Mouse (Mus musculus) lung, postnatal 0 days (tissue): ENCODE data around the gene Insl5. TPM values are rescaled to one million over a fixed set of nuclear protein-coding genes. Genes with fewer than 3 reads are reported as not detected.

Source experiments
- ATAC-seq: fragments of 200-750 bp; cut with Nextera tagmentation; 2 replicates; pipeline ENCODE4 v1.8.0; 2017; ENCODE audit warnings: moderate library complexity
- DNase-seq: peaks from one replicate; pipeline ENCODE4 v3.0.0-alpha.2; 2016; ENCODE audit warnings: low spot score
- H3K27ac ChIP-seq: fragments of 300-500 bp; sonication (generic); 2 replicates; pipeline ENCODE4 v1.5.1; 2014; ENCODE audit warnings: antibody characterized with exemption, mild to moderate bottlenecking, low read length, mixed read lengths
- H3K27me3 ChIP-seq: fragments of 300-500 bp; sonication (generic); replicated peaks from 2 replicates; pipeline ENCODE4 v1.6.1; 2014; ENCODE audit warnings: low read length, mixed read lengths; ENCODE audit not compliant: insufficient read depth
- H3K36me3 ChIP-seq: fragments of 300-500 bp; sonication (generic); 2 replicates; pipeline ENCODE4 v1.6.1; 2014; ENCODE audit warnings: low read length, mixed read lengths; ENCODE audit not compliant: insufficient read depth
- H3K4me1 ChIP-seq: fragments of 300-500 bp; sonication (generic); 2 replicates; pipeline ENCODE4 v1.6.1; 2014; ENCODE audit warnings: antibody characterized with exemption, low read depth, low read length, mixed read lengths; ENCODE audit not compliant: insufficient read depth
- H3K4me2 ChIP-seq: fragments of 300-500 bp; sonication (generic); replicated peaks from 2 replicates; pipeline ENCODE4 v1.6.1; 2014; ENCODE audit warnings: low read depth, mild to moderate bottlenecking, low read length, moderate library complexity, mixed read lengths
- H3K4me3 ChIP-seq: fragments of 300-500 bp; sonication (generic); 2 replicates; pipeline ENCODE4 v1.5.1; 2014; ENCODE audit warnings: low read depth, low read length
- H3K9ac ChIP-seq: fragments of 300-500 bp; sonication (generic); replicated peaks from 2 replicates; pipeline ENCODE4 v1.6.1; 2014; ENCODE audit warnings: low read depth, mild to moderate bottlenecking
- H3K9me3 ChIP-seq: fragments of 300-500 bp; sonication (generic); 2 replicates; pipeline ENCODE4 v1.6.1; 2016; ENCODE audit warnings: low read length, mixed read lengths
- CTCF ChIP-seq: IDR thresholded peaks from 2 replicates; pipeline ENCODE4 v1.5.1; 2016; ENCODE audit warnings: antibody characterized with exemption, mild to moderate bottlenecking
- EP300 ChIP-seq: IDR thresholded peaks from 2 replicates; pipeline ENCODE4 v1.6.1; 2016; ENCODE audit warnings: antibody characterized with exemption, mild to moderate bottlenecking, control low read depth
- WGBS: fragments of 180-500 bp; shearing (Covaris S2); extraction: QIAGEN DNeasy Blood & Tissue Kit; methylation state at CpG from one replicate; pipeline ENCODE4 v1.1.7; 2014; 5-methylcytosine and 5-hydroxymethylcytosine counted together
- polyA plus RNA-seq: library from polyadenylated mRNA; unstranded; fragments of >200 nt; fragmentation: Nextera tagmentation; extraction: Ambion mirVana; gene quantifications from 2 replicates; pipeline ENCODE4 v1.2.1, GENCODE M21; 2015

The Insl5 gene
- polyA plus RNA-seq, 1 experiment from 2014 or later = not detected

GRCm38 (mm10) chr4:103013490-103013889, 13.2 kb downstream of the Insl5 start:
- 0 out of 2 replicates have a peak overlapping the region, but pooled peaks have one; percentile 6 for H3K4me2 ChIP-seq
- WGBS = 25% methylated on average over 4 of the region's 4 CpGs
- ATAC-seq = no peak

GRCm38 (mm10) chr4:103011823-103012222, 14.8 kb downstream of the Insl5 start:
- H3K36me3 ChIP-seq = no peaks in the 10 kb centered on the region
- DNase-seq (no peak), ATAC-seq (no peak)
- H3K27me3 ChIP-seq = no peaks in the 10 kb centered on the region
- H3K9ac ChIP-seq = no peak overlapping the region
- H3K27ac ChIP-seq = no peak overlapping the region
- TF ChIP-seq CTCF = no peak
- H3K4me1 ChIP-seq = no peaks in the 10 kb centered on the region
- WGBS = 28% methylated on average over 7 of the region's 7 CpGs
- H3K4me2 ChIP-seq = no peak overlapping the region
- no peaks in the 10 kb centered on the region for H3K9me3 ChIP-seq
- no peak overlapping the region for H3K4me3 ChIP-seq

More at GRCm38 (mm10) chr4:103013490-103013889, 13.2 kb downstream of the Insl5 start:
- no peak overlapping the region for H3K4me3 ChIP-seq
- H3K27me3 ChIP-seq = no peaks in the 10 kb centered on the region
- peak; percentile 4 for DNase-seq
- H3K9ac ChIP-seq = no peak overlapping the region
- no peaks in the 10 kb centered on the region for H3K36me3 ChIP-seq
- no peaks in the 10 kb centered on the region for H3K4me1 ChIP-seq
- no peak for TF ChIP-seq EP300
- TF ChIP-seq CTCF = no peak
- no peak overlapping the region for H3K27ac ChIP-seq
- no peaks in the 10 kb centered on the region for H3K9me3 ChIP-seq

- H3K4me2 ChIP-seq = no peak overlapping the region
- WGBS = 78% methylated on average over 4 of the region's 4 CpGs
- no peak overlapping the region for H3K4me3 ChIP-seq
- H3K27me3 ChIP-seq = no peaks in the 10 kb centered on the region
- no peak for DNase-seq
- H3K9me3 ChIP-seq = no peaks in the 10 kb centered on the region
- no peaks in the 10 kb centered on the region for H3K36me3 ChIP-seq
- ATAC-seq = no peak
- H3K9ac ChIP-seq = no peak overlapping the region
- TF ChIP-seq CTCF (no peak), EP300 (no peak)
- no peaks in the 10 kb centered on the region for H3K4me1 ChIP-seq
- no peak overlapping the region for H3K27ac ChIP-seq
Measured at GRCm38 (mm10) chr4:103010734-103011133, 15.9 kb downstream of the Insl5 start.

GRCm38 (mm10) chr4:103006943-103007418, 19.7 kb downstream of the Insl5 start:
- H3K27me3 ChIP-seq = no peaks in the 10 kb centered on the region
- 8% methylated on average over 4 of the region's 4 CpGs for WGBS
- peak; percentile 5 for DNase-seq
- no peak overlapping the region for H3K4me2 ChIP-seq
- H3K4me1 ChIP-seq = no peaks in the 10 kb centered on the region
- H3K9me3 ChIP-seq = no peaks in the 10 kb centered on the region
- no peak overlapping the region for H3K9ac ChIP-seq
- no peak overlapping the region for H3K27ac ChIP-seq
- no peak overlapping the region for H3K4me3 ChIP-seq
- ATAC-seq = no peak
- no peaks in the 10 kb centered on the region for H3K36me3 ChIP-seq
- TF ChIP-seq CTCF = no peak
- no peak for TF ChIP-seq EP300

- no peak for ATAC-seq
- Histone ChIP-seq H3K4me2 (no peak overlapping the region), H3K9ac (no peak overlapping the region), H3K4me1 (no peaks in the 10 kb centered on the region), H3K27me3 (no peaks in the 10 kb centered on the region), H3K36me3 (no peaks in the 10 kb centered on the region), H3K27ac (no peak overlapping the region), H3K9me3 (no peaks in the 10 kb centered on the region), H3K4me3 (no peak overlapping the region)
- no peak for TF ChIP-seq CTCF
- TF ChIP-seq EP300 = no peak
- no peak for DNase-seq
- 69% methylated on average over 5 of the region's 5 CpGs for WGBS
Measured at GRCm38 (mm10) chr4:103006266-103006665, 20.4 kb downstream of the Insl5 start.

- no peaks in the 10 kb centered on the region for H3K4me1 ChIP-seq
- H3K27me3 ChIP-seq = no peaks in the 10 kb centered on the region
- ATAC-seq (no peak), DNase-seq (no peak)
- H3K9me3 ChIP-seq = no peaks in the 10 kb centered on the region
- no peak overlapping the region for H3K9ac ChIP-seq
- H3K27ac ChIP-seq = no peak overlapping the region
- WGBS = 67% methylated on average over 15 of the region's 15 CpGs
- TF ChIP-seq CTCF (no peak), EP300 (no peak)
- no peaks in the 10 kb centered on the region for H3K36me3 ChIP-seq
- no peak overlapping the region for H3K4me3 ChIP-seq
- no peak overlapping the region for H3K4me2 ChIP-seq
Measured at GRCm38 (mm10) chr4:103005190-103005945, 21.3 kb downstream of the Insl5 start.
